Mouse (Mus musculus) CH12.LX (cell line): Measurements from ENCODE around the gene Snx32.
A peak's percentile ranks its signal among the peaks of the same experiment; 100 is the strongest.

Experiments used
- CHD1 ChIP-seq: IDR thresholded peaks from 2 replicates; pipeline ENCODE4 v1.6.1; 2012; ENCODE audit warnings: low read depth, low read length, improper control_type of control experiment, inconsistent platforms
- CTCF ChIP-seq, 2 experiments: IDR thresholded peaks in 1 of 2; conservative IDR thresholded peaks in 1 of 2; 2 replicates each; pipeline ENCODE4 v1.5.1; 2011 to 2012; ENCODE audit warnings: low read depth in 2 of 2, low read length in 2 of 2, improper control_type of control experiment in 1 of 2, inconsistent platforms in 1 of 2, mild to moderate bottlenecking in 1 of 2, moderate library complexity in 1 of 2
- EP300 ChIP-seq: IDR thresholded peaks from 2 replicates; pipeline ENCODE4 v1.6.1; 2011; ENCODE audit warnings: low read length, improper control_type of control experiment
- ETS1 ChIP-seq: conservative IDR thresholded peaks from 2 replicates; pipeline ENCODE4 v1.6.1; 2012; ENCODE audit warnings: low read depth, mild to moderate bottlenecking, inconsistent platforms, low read length, improper control_type of control experiment, moderate library complexity
- GABPA ChIP-seq: IDR thresholded peaks from 2 replicates; pipeline ENCODE4 v1.6.1; 2012; ENCODE audit warnings: low read depth, low read length, improper control_type of control experiment, inconsistent platforms; ENCODE audit not compliant: insufficient replicate concordance
- HCFC1 ChIP-seq: IDR thresholded peaks from 2 replicates; pipeline ENCODE4 v1.6.1; 2012; ENCODE audit warnings: low read depth, mild to moderate bottlenecking, inconsistent platforms, low read length, improper control_type of control experiment
- POLR2A ChIP-seq: IDR thresholded peaks from 2 replicates; pipeline ENCODE4 v1.6.1; 2011; ENCODE audit warnings: low read depth, mild to moderate bottlenecking, improper control_type of control experiment, low read length
- RCOR1 ChIP-seq: conservative IDR thresholded peaks from 2 replicates; pipeline ENCODE4 v1.6.1; 2012; ENCODE audit warnings: low read depth, mild to moderate bottlenecking, inconsistent platforms, low read length, improper control_type of control experiment
- USF1 ChIP-seq: IDR thresholded peaks from 2 replicates; pipeline ENCODE4 v1.6.1; 2014; ENCODE audit warnings: low read depth, mild to moderate bottlenecking, inconsistent platforms, low read length, improper control_type of control experiment
- ZNF384 ChIP-seq: IDR thresholded peaks from 2 replicates; pipeline ENCODE4 v1.6.1; 2012; ENCODE audit warnings: low read depth, low read length, improper control_type of control experiment, inconsistent platforms

DNA sequence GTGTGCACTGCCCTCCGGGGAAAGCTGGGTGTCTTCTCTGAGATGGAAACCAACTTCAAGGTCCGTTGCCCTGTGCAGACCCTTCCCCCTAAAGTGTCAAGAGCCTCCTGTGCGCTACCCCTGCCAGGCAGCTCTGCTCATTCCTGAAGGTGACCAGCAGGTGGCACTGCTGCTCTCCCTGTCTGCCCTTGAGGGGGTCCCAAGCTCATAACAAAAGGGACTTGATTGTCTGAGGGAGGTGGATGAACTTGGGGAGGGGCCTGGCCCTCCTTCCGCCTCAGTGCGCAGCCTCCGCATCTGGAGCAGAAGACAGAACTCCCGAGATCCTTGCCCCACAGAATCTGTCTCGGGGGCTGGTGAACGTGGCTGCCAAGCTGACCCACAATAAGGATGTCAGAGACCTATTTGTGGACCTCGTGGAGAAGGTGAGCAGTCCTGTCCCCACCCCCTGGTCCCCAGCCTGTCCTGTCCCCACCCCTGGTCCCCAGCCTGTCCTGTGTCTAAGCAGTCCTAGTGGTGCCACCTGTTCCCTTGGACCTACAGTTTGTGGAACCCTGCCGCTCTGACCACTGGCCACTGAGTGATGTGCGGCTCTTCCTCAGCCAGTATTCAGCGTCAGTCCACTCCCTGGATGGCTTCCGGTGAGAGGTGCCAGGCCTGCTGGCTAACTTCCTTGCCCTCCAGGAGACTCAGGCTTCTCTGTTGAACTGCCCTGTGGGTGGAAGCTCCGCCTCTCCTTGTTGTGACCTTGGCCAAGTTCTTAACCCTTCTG, 46.4 kb downstream of the Snx32 start:
- no peak for TF ChIP-seq POLR2A
- no peak for TF ChIP-seq RCOR1
- TF ChIP-seq USF1 = no peak
- TF ChIP-seq GABPA = no peak
- TF ChIP-seq HCFC1 = no peak
- no peak for TF ChIP-seq ZNF384
- no peak for TF ChIP-seq CHD1
- no peak for TF ChIP-seq ETS1
- TF ChIP-seq CTCF (conservative IDR thresholded peaks at IDR 0.05 in 1 of 2, IDR thresholded peaks at IDR 0.05 in 1 of 2; ENCODE audit: low read depth in 2 of 2, low read length in 2 of 2) = peak; percentile 52 to 76; a peak in 3 of 4 replicates
- TF ChIP-seq EP300 = no peak
